Mouse (Mus musculus) limb, embryonic 14.5 days (tissue): ENCODE results near the gene Pnmt. TPM values are rescaled to one million over a fixed set of nuclear protein-coding genes. Genes with fewer than 3 reads are reported as not detected.

ENCODE experiments used
- ATAC-seq: fragments of 200-750 bp; cut with Nextera tagmentation; 2 replicates; pipeline ENCODE4 v1.8.0; 2017; ENCODE audit warnings: low read depth, moderate number of reproducible peaks, moderate TSS enrichment; ENCODE audit not compliant: low FRiP score
- DNase-seq: peaks from one replicate; pipeline ENCODE4 v3.0.0-alpha.2; 2015; ENCODE audit warnings: low spot score
- H3K27ac ChIP-seq: fragments of 300-500 bp; sonication (generic); replicated peaks from 2 replicates; pipeline ENCODE4 v1.5.1; 2014; ENCODE audit warnings: low read depth, mild to moderate bottlenecking, low read length, moderate library complexity, mixed read lengths
- H3K27me3 ChIP-seq: fragments of 300-500 bp; sonication (generic); 2 replicates; pipeline ENCODE4 v1.6.1; 2014; ENCODE audit warnings: low read length, mixed read lengths; ENCODE audit not compliant: control insufficient read depth, insufficient read depth
- H3K36me3 ChIP-seq: fragments of 300-500 bp; sonication (generic); 2 replicates; pipeline ENCODE4 v1.6.1; 2014; ENCODE audit warnings: mild to moderate bottlenecking, low read length, moderate library complexity, mixed read lengths; ENCODE audit not compliant: control insufficient read depth, insufficient read depth
- H3K4me1 ChIP-seq: fragments of 300-500 bp; sonication (generic); 2 replicates; pipeline ENCODE4 v1.6.1; 2014; ENCODE audit warnings: antibody characterized with exemption, low read length, mixed read lengths; ENCODE audit not compliant: control insufficient read depth, insufficient read depth
- H3K4me2 ChIP-seq: fragments of 300-500 bp; sonication (generic); replicated peaks from 2 replicates; pipeline ENCODE4 v1.6.1; 2014; ENCODE audit warnings: low read depth, mild to moderate bottlenecking, low read length, moderate library complexity; ENCODE audit not compliant: severe bottlenecking
- H3K4me3 ChIP-seq: fragments of 300-500 bp; sonication (generic); replicated peaks from 2 replicates; pipeline ENCODE4 v1.5.1; 2014; ENCODE audit warnings: low read length
- H3K9ac ChIP-seq: fragments of 300-500 bp; sonication (generic); 2 replicates; pipeline ENCODE4 v1.6.1; 2014; ENCODE audit warnings: mild to moderate bottlenecking, low read depth, low read length, moderate library complexity; ENCODE audit not compliant: severe bottlenecking
- H3K9me3 ChIP-seq: fragments of 300-500 bp; sonication (generic); 2 replicates; pipeline ENCODE4 v1.6.1; 2016; ENCODE audit warnings: low read length; ENCODE audit not compliant: control insufficient read depth
- POLR2A ChIP-seq: fragments of 200-500 bp; IDR thresholded peaks from 2 replicates; pipeline ENCODE4 v1.8.0; 2012; ENCODE audit warnings: inconsistent platforms, mild to moderate bottlenecking, moderate library complexity, borderline replicate concordance; ENCODE audit not compliant: insufficient read depth, insufficient read length; ENCODE audit errors: extremely low read depth
- WGBS: fragments of 180-500 bp; shearing (Covaris S2); extraction: QIAGEN DNeasy Blood & Tissue Kit; methylation state at CpG from one replicate; pipeline ENCODE4 v1.1.7; 2014; 5-methylcytosine and 5-hydroxymethylcytosine counted together
- polyA plus RNA-seq, 2 experiments: library from polyadenylated mRNA; depleted of rRNA in 1 of 2; stranded (reverse) in 1 of 2; unstranded in 1 of 2; fragments of >200 nt; fragmentation: Nextera tagmentation in 1 of 2; extraction: Ambion mirVana in 1 of 2; gene quantifications; 2 replicates each; pipeline versions ENCODE4 v1.2.1 to v1.2.3; 2012 to 2014

Gene Pnmt
- polyA plus RNA-seq, 2 experiments, result 1.3 to 1.4 TPM

GRCm38 (mm10) chr11:98341174-98341573, 45.1 kb upstream of the Pnmt start:
- WGBS, result 57% methylated on average over 4 of the region's 4 CpGs
- Histone ChIP-seq H3K27me3 (peaks cover 67% of the 10 kb centered on the region), H3K4me1 (peaks cover 20% of the 10 kb centered on the region), H3K36me3 (no peaks in the 10 kb centered on the region), H3K27ac (no peak overlapping the region), H3K9ac (no peak overlapping the region), H3K4me3 (no peak overlapping the region), H3K9me3 (no peaks in the 10 kb centered on the region), H3K4me2 (no peak overlapping the region)
- TF ChIP-seq POLR2A, result no peak
- no peak for ATAC-seq
- DNase-seq, result no peak

GRCm38 (mm10) chr11:98342000-98342945, 44.0 kb upstream of the Pnmt start:
- WGBS, result under 1% methylated on average over 26 of the region's 29 CpGs
- DNase-seq, result peak; percentile 89
- Histone ChIP-seq H3K4me2 (peak overlapping the region; percentile 58), H3K36me3 (no peaks in the 10 kb centered on the region), H3K27ac (no peak overlapping the region), H3K9me3 (no peaks in the 10 kb centered on the region), H3K4me3 (peak overlapping the region; percentile 34), H3K9ac (no peak overlapping the region), H3K27me3 (peaks cover 67% of the 10 kb centered on the region), H3K4me1 (peaks cover 20% of the 10 kb centered on the region)
- ATAC-seq, result peak; percentile 67
- TF ChIP-seq POLR2A, result no peak; the same call in 1 of the 2 replicates

GRCm38 (mm10) chr11:98345253-98345652, 41.0 kb upstream of the Pnmt start:
- Histone ChIP-seq H3K9me3 (no peaks in the 10 kb centered on the region), H3K27me3 (peaks cover 68% of the 10 kb centered on the region), H3K4me3 (no peak overlapping the region), H3K9ac (no peak overlapping the region), H3K4me1 (peaks cover 16% of the 10 kb centered on the region), H3K36me3 (no peaks in the 10 kb centered on the region), H3K4me2 (peak overlapping the region; percentile 37), H3K27ac (no peak overlapping the region)
- DNase-seq (peak; percentile 53), ATAC-seq (no peak)
- WGBS, result 2% methylated on average over 14 of the region's 14 CpGs
- no peak for TF ChIP-seq POLR2A

- H3K36me3 ChIP-seq, result no peaks in the 10 kb centered on the region
- no peak overlapping the region for H3K9ac ChIP-seq
- peaks cover 72% of the 10 kb centered on the region for H3K27me3 ChIP-seq
- DNase-seq, result no peak
- H3K4me2 ChIP-seq, result no peak overlapping the region
- TF ChIP-seq POLR2A, result no peak
- no peak overlapping the region for H3K4me3 ChIP-seq
- H3K9me3 ChIP-seq, result no peaks in the 10 kb centered on the region
- H3K27ac ChIP-seq, result no peak overlapping the region
- WGBS, result 6% methylated on average over 9 of the region's 9 CpGs
- H3K4me1 ChIP-seq, result peaks cover 16% of the 10 kb centered on the region
- no peak for ATAC-seq
Observed at GRCm38 (mm10) chr11:98346168-98346567, 40.1 kb upstream of the Pnmt start.

- no peak for TF ChIP-seq POLR2A
- Histone ChIP-seq H3K36me3 (no peaks in the 10 kb centered on the region), H3K27me3 (peaks cover 76% of the 10 kb centered on the region), H3K4me2 (0 out of 2 replicates have a peak overlapping the region, but pooled peaks have one; percentile 74), H3K9ac (no peak overlapping the region), H3K27ac (no peak overlapping the region), H3K4me1 (peaks cover 9% of the 10 kb centered on the region), H3K9me3 (no peaks in the 10 kb centered on the region), H3K4me3 (no peak overlapping the region)
- WGBS, result 11% methylated on average over 6 of the region's 12 CpGs
- no peak for DNase-seq
- ATAC-seq, result no peak
Observed at GRCm38 (mm10) chr11:98347385-98348082, 38.7 kb upstream of the Pnmt start.
